Mouse (Mus musculus) hindbrain, postnatal 0 days (tissue): ENCODE results near the gene Pla2g16. TPM values are rescaled to one million over a fixed set of nuclear protein-coding genes. Genes with fewer than 3 reads are reported as not detected.

Experiments used
- ATAC-seq: fragments of 200-750 bp; cut with Nextera tagmentation; 2 replicates; pipeline ENCODE4 v1.8.0; 2017; ENCODE audit warnings: mild to moderate bottlenecking, moderate TSS enrichment, moderate library complexity
- DNase-seq: peaks from one replicate; pipeline ENCODE4 v3.0.0-alpha.2; 2015; ENCODE audit warnings: low spot score
- H3K27ac ChIP-seq: fragments of 300-500 bp; sonication (generic); 2 replicates; pipeline ENCODE4 v1.5.1; 2014; ENCODE audit warnings: mild to moderate bottlenecking
- H3K27me3 ChIP-seq: fragments of 300-500 bp; sonication (generic); 2 replicates; pipeline ENCODE4 v1.6.1; 2014; ENCODE audit warnings: low read length, mixed read lengths; ENCODE audit not compliant: insufficient read depth
- H3K36me3 ChIP-seq: fragments of 300-500 bp; sonication (generic); 2 replicates; pipeline ENCODE4 v1.6.1; 2014; ENCODE audit warnings: low read length, mixed read lengths; ENCODE audit not compliant: insufficient read depth
- H3K4me1 ChIP-seq: fragments of 300-500 bp; sonication (generic); 2 replicates; pipeline ENCODE4 v1.6.1; 2014; ENCODE audit warnings: antibody characterized with exemption, low read length, mixed read lengths; ENCODE audit not compliant: insufficient read depth
- H3K4me2 ChIP-seq: fragments of 300-500 bp; sonication (generic); 2 replicates; pipeline ENCODE4 v1.6.1; 2014; ENCODE audit warnings: low read depth, mild to moderate bottlenecking, low read length, moderate library complexity, mixed read lengths
- H3K4me3 ChIP-seq: fragments of 300-500 bp; sonication (generic); 2 replicates; pipeline ENCODE4 v1.5.1; 2014; ENCODE audit warnings: low read length
- H3K9ac ChIP-seq: fragments of 300-500 bp; sonication (generic); replicated peaks from 2 replicates; pipeline ENCODE4 v1.6.1; 2014; ENCODE audit warnings: mild to moderate bottlenecking, low read length, moderate library complexity, mixed read lengths
- H3K9me3 ChIP-seq: fragments of 300-500 bp; sonication (generic); 2 replicates; pipeline ENCODE4 v1.6.1; 2016; ENCODE audit warnings: low read length, mixed read lengths
- CTCF ChIP-seq: IDR thresholded peaks from 2 replicates; pipeline ENCODE4 v1.5.1; 2016; ENCODE audit warnings: antibody characterized with exemption, control low read depth, low read depth
- WGBS: fragments of 180-500 bp; shearing (Covaris S2); extraction: QIAGEN DNeasy Blood & Tissue Kit; methylation state at CpG from one replicate; pipeline ENCODE4 v1.1.7; 2014; 5-methylcytosine and 5-hydroxymethylcytosine counted together
- polyA plus RNA-seq: library from polyadenylated mRNA; unstranded; fragments of >200 nt; fragmentation: Nextera tagmentation; extraction: Ambion mirVana; gene quantifications from 2 replicates; pipeline ENCODE4 v1.2.1, GENCODE M21; 2015
- total RNA-seq: library from RNA; depleted of rRNA; stranded (reverse); fragments of >200 nt; gene quantifications from 2 replicates; pipeline ENCODE4 v1.2.3, GENCODE M21; 2014; rRNA removed

The Pla2g16 gene
- total and polyA plus RNA-seq, 2 experiments from 2014 or later: 9.1 to 12.3 TPM

- Histone ChIP-seq H3K4me3 (no peak overlapping the region), H3K9me3 (no peaks in the 10 kb centered on the region), H3K36me3 (no peaks in the 10 kb centered on the region), H3K9ac (no peak overlapping the region), H3K27ac (no peak overlapping the region), H3K27me3 (no peaks in the 10 kb centered on the region), H3K4me1 (no peaks in the 10 kb centered on the region), H3K4me2 (no peak overlapping the region)
- TF ChIP-seq CTCF: peak; percentile 85
- 44% methylated on average over 7 of the region's 7 CpGs for WGBS
- ATAC-seq (0 out of 2 replicates have a peak, but pooled peaks have one; percentile 32), DNase-seq (peak; percentile 90)
These were observed 60.4 kb downstream of the Pla2g16 start for GRCm38 (mm10) chr19:7617696-7618095.

- H3K4me2 ChIP-seq: no peak overlapping the region
- ATAC-seq (no peak), DNase-seq (no peak)
- no peaks in the 10 kb centered on the region for H3K36me3 ChIP-seq
- H3K9me3 ChIP-seq: no peaks in the 10 kb centered on the region
- no peaks in the 10 kb centered on the region for H3K4me1 ChIP-seq
- no peak overlapping the region for H3K4me3 ChIP-seq
- no peak overlapping the region for H3K9ac ChIP-seq
- no peak for TF ChIP-seq CTCF
- H3K27me3 ChIP-seq: no peaks in the 10 kb centered on the region
- H3K27ac ChIP-seq: no peak overlapping the region
These were observed 75.8 kb downstream of the Pla2g16 start for GRCm38 (mm10) chr19:7633021-7633420.

- Histone ChIP-seq H3K4me1 (no peaks in the 10 kb centered on the region), H3K9me3 (no peaks in the 10 kb centered on the region), H3K4me3 (no peak overlapping the region), H3K36me3 (no peaks in the 10 kb centered on the region), H3K27ac (no peak overlapping the region), H3K27me3 (no peaks in the 10 kb centered on the region), H3K9ac (no peak overlapping the region), H3K4me2 (no peak overlapping the region)
- TF ChIP-seq CTCF: no peak
- no peak for ATAC-seq
- WGBS: 68% methylated on average over 1 of the region's 1 CpGs
- DNase-seq: no peak
These were observed 76.5 kb downstream of the Pla2g16 start for GRCm38 (mm10) chr19:7633786-7634185.

Other genes with a start within 250 kb of the Pla2g16 start
- gene Mark2, start 215.6 kb upstream of the Pla2g16 start, total RNA-seq: 39.9 and 47.8 TPM in 2 replicates
- 31.4 and 36.2 TPM in 2 replicates for gene Mark2, start 215.6 kb upstream of the Pla2g16 start, polyA plus RNA-seq
- gene Spindoc, start 174.5 kb upstream of the Pla2g16 start, total RNA-seq: 37.1 and 57.3 TPM in 2 replicates
- 19.0 and 19.8 TPM in 2 replicates for gene Spindoc, start 174.5 kb upstream of the Pla2g16 start, polyA plus RNA-seq
- gene 2700081O15Rik, start 139.8 kb upstream of the Pla2g16 start, total RNA-seq: 114 and 129 TPM in 2 replicates
- gene 2700081O15Rik, start 139.8 kb upstream of the Pla2g16 start, polyA plus RNA-seq: 9.3 TPM in 2 replicates
- 366 and 402 TPM in 2 replicates for gene Rtn3, start 74.2 kb upstream of the Pla2g16 start, total RNA-seq
- 672 and 704 TPM in 2 replicates for gene Rtn3, start 74.2 kb upstream of the Pla2g16 start, polyA plus RNA-seq
- gene Atl3, start 63.4 kb upstream of the Pla2g16 start, total RNA-seq: 7.2 and 11.1 TPM in 2 replicates
- gene Atl3, start 63.4 kb upstream of the Pla2g16 start, polyA plus RNA-seq: 5.4 and 6.0 TPM in 2 replicates
- gene Lgals12, start 49.7 kb downstream of the Pla2g16 start, total RNA-seq: 0.11 and 0.16 TPM in 2 replicates
- gene Lgals12, start 49.7 kb downstream of the Pla2g16 start, polyA plus RNA-seq: 0.14 and 0.18 TPM in 2 replicates
- gene Hrasls5, start 55.1 kb downstream of the Pla2g16 start, total RNA-seq: not detected in 2 replicates
- 0.18 TPM in 2 replicates for gene Hrasls5, start 55.1 kb downstream of the Pla2g16 start, polyA plus RNA-seq
- gene Slc22a19, start 153.9 kb downstream of the Pla2g16 start, total RNA-seq: 0.42 TPM in 1 of 2 replicates, not detected in the other
- 0.11 and 0.44 TPM in 2 replicates for gene Slc22a19, start 153.9 kb downstream of the Pla2g16 start, polyA plus RNA-seq
- not detected in 2 replicates for gene Slc22a26, start 245.2 kb downstream of the Pla2g16 start, total RNA-seq
- gene Slc22a26, start 245.2 kb downstream of the Pla2g16 start, polyA plus RNA-seq: not detected in 2 replicates